Mouse (Mus musculus): ENCODE results near the gene Art5.

DNA sequence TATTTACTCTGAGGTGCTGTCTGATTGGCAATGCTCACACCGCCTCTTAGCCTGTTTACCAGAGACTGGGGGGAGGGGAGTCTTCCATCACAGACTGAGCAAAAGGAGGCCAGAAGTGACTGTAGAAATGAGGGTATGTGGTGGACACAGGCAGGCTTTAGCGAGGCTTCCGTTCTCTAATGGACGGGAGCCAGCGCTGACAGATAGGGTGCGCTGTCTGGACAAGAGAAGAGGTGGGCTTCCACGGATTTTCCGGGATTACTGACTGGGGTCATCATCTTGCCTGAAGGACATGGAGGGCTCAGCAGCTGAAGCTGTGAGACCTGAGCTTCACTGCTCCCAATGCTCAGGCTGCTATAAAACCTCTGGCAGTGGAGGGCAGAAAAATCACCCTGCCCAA lies 7.0 kb downstream of the Art5 start:
- TF ChIP-seq IRF4 (IDR thresholded peaks at IDR 0.05; ENCODE audit: low read depth, low read length) (no peak), CTCF (conservative IDR thresholded peaks at IDR 0.05 in 1 of 2, IDR thresholded peaks at IDR 0.05 in 1 of 2; ENCODE audit: low read depth in 2 of 2, low read length in 2 of 2) (no peak), BHLHE40 (IDR thresholded peaks at IDR 0.05; ENCODE audit: low read depth, low read length) (no peak), POLR2A (IDR thresholded peaks at IDR 0.05; ENCODE audit: low read depth, low read length) (no peak), USF1 (IDR thresholded peaks at IDR 0.05; ENCODE audit: low read depth, low read length) (no peak)
